Mouse (Mus musculus) thymus, postnatal 0 days (tissue): ENCODE measurements around the gene Ankrd12. TPM values are rescaled to one million over a fixed set of nuclear protein-coding genes. Genes with fewer than 3 reads are reported as not detected.
"Not testable (repeated sequence)": the region's sequence is repeated elsewhere in the genome, so short reads cannot be mapped to it uniquely, and the experiment has no call there.

Source experiments
- DNase-seq: peaks from one replicate; pipeline ENCODE4 v3.0.0-alpha.2; 2015; ENCODE audit warnings: low spot score
- polyA plus RNA-seq: library from polyadenylated mRNA; unstranded; fragments of >200 nt; fragmentation: Nextera tagmentation; extraction: Ambion mirVana; gene quantifications from 2 replicates; pipeline ENCODE4 v1.2.1, GENCODE M21; 2015

Ankrd12 gene
- polyA plus RNA-seq, 1 experiment from 2014 or later: 32.4 TPM

DNA sequence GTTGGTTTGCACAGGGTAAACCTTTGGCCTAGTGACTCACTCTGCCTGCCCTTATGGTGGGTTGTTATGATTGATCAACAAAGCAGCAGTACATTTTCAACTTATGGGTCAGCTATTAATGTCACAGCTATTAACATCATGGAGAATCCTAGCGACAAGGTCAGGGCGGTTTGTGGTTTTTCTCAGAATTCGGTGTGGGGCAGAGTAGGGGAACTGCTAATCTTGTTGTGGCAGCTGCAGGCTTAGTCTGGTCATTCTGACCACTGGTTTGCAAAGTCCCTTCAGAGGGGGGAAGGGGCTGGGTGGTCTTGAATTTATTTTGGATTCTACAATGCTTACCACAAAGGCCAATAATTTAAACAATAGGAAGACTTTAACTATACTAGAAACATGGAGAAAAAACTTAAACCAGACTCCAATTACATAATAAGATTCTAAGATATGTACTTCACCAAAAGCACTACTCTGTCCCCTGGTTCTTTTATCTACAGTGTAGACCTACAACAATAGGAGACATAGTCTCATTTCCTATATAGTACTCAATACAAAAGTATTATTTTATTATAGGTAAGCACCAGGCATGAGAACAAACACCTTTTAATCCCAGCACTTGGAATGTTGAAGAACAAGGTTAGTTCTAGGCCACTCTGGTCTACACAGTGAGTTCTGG is 88.6 kb downstream of the Ankrd12 start:
- no peak for DNase-seq

DNA sequence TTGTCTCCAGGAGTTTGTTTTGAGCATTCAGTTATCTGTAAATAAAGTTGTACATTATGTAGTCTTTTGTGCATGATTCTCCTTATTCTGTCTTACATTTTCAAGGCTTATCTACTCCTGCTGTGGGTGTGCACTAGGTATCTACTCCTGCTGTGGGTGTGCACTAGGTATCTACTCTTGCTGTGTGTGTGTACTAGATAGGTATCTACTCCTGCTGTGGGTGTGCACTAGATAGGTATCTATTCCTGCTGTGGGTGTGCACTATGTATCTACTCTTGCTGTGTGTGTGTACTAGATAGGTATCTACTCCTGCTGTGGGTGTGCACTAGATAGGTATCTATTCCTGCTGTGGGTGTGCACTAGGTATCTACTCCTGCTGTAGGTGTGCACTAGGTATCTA is 100.2 kb downstream of the Ankrd12 start:
- not testable (repeated sequence) for DNase-seq

DNA sequence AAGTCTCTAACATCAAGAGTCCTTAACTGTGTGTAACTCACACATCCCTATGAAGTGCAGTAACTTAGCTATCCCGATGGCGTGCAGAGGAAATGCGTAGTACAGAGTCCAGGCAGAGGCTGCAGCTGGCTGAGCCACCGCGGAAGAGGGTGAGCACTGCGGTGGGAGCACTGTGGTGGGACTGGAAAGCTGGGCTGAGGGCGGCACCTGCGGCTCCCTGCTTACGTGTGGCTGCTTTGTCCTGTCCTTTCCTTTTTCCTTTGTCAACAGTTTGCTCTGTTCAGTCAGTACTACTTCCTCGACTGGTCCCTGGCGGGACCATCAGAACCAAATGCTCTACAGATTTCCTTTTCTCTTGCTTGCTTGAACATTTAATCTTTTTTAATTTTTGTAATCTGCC is 109.1 kb downstream of the Ankrd12 start:
- DNase-seq: no peak

DNA sequence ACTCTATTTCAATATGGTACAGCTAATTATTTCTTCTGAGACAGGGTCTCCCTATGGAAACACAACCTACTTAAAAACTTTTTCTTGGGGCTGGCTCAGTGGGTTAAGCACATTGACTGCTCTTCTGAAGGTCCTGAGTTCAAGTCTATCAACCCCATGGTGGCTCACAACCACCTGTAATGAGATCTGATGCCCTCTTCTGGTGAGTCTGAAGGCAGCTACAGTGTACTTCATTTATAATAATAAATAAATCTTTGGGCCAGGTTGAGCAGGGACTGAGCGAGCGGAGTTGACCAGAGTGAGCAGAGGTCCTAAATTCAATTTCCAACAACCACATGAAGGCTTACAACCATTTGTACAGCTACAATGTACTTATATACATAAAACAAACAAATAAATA is 114.6 kb downstream of the Ankrd12 start:
- DNase-seq: no peak

DNA sequence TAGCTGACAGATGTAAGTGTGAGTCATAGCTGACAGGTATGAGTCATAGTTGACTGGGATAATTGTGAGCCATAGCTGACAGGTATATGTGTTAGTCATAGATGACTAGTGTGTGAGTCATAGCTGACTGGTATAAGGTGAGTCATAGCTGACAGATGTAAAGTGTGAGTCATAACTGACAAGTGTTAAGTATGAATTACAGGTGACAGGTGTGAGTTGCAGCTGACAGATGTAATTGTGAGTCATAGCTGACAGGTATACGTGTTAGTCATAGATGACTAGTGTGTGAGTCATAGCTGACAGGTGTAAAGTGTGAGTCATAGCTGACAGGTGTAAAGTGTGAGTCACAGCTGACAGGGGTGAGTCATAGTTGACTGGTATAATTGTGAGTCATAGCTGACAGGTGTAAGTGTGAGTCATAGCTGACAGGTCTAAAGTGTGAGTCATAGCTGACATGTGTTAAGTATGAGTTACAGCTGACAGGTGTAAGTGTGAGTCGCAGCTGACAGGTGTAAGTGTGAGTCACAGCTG is 115.2 kb downstream of the Ankrd12 start:
- no peak for DNase-seq

DNA sequence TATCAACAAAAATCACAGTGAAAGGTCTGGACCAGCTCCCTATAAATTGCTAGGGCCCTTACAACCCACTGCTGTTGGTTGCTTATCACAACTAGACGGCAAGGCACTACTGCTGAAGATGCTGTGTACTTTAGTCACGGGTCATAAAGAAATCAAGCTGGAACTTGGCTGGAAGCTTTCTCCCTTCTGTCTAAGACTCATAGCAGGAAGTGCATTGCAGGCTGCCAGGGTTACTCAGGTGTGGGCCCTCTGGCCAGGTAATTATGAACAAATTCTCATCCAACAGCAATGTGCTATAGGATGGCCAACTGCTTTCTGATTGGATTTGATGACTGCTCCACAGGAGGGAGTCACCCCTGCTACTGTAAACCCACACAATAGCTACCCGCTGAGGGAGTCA is 117.9 kb downstream of the Ankrd12 start:
- no peak for DNase-seq

DNA sequence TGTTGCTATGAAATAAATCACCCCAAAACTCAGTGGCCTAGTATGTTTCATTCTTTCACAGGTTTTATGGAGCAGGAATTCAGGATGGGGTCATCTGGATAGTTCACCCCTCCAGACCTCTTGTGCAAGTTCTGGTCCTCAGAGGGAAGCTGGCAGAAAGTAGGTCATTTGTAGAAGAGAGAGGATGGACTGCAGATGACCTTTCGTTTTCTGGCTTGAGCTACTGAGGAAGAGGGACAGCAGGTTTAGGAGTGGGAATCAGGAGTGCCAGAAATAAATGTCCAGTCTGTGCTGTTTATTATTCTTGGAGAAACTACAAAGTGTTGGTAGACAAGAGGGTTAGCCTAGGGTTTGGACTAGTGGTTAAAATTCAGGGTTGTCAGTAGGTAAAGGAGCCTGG is 118.5 kb downstream of the Ankrd12 start:
- DNase-seq: no peak

DNA sequence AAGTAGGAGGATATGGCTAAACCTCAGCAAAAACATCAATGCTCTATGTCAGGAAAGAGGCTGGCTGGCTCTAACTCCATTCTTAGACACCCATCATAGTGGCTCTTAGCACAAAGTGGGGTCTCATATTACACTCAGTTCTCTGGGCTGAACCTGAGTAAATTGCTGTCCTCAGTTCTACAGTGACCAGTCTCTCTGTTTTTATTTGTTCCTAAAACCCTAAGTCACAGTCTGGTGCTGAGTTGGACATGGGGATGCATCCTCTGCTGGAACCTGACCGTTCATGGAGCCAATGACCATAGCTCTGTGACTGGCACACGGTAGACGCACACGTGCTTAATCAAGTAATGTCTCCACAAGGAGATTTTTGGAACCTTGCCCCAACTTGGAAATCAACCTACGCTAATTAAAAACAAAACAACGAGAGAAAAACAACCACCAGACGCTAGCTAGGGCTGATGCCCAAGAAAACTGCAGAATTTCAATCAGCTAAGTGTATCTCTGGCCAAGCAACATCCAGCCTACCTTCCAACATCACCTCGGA is 119.0 kb downstream of the Ankrd12 start:
- DNase-seq: peak; percentile 71

DNA sequence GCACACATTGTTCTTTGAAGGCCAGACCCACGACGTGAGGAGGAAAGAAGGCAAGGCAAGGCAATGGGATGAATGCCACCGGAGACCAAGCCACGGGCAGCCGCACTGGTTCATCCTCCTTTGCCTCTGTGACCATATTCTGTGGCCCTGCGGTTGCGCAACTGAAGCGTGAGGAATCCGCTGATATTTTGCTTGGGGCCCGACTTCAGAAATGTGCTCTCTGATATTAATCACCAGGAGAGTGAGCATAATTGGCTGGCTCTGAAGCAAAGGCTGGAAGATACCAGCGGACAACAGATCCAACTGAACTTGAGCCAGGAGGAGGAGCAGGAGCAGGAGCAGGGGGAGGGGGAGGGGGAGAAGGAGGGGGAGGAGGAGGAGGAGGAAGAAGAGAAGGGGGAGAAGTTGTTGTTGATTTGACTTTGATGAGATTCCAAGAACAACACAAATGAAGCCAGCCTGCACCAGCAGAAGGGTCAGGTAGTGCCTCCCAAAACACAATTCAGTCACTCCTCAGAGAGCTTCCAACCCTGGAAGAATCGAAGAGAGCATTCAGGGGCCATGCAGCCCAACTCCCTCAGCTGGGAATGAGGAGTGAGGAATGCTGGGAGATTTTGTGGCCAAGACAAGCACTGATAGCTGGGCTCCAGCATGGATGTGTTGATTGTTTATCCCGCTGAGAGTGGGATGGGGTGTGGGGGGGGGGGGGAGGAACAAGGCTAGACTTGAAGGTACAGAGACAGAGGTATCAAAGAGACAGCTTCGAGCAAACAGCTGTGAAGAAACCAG is 119.7 kb downstream of the Ankrd12 start:
- no peak for DNase-seq

DNA sequence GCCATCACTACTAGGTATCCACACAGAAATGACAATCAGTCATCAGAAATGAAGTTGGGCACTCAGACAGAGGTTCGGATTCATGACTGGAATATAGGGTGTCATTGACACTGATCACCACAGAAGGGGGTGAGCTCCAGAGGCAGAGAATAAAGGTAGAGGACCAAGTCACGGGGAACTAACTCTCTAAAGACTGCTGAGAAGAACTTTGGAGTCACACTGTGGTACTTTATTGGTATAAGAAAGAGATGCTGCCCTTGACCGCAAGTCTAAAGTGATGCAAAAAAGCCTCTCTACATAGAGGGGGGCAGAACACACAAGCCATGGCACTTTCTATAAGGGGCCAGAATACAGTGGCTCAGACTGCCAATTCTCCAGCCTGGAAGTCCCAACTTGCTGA is 120.7 kb downstream of the Ankrd12 start:
- DNase-seq: no peak

DNA sequence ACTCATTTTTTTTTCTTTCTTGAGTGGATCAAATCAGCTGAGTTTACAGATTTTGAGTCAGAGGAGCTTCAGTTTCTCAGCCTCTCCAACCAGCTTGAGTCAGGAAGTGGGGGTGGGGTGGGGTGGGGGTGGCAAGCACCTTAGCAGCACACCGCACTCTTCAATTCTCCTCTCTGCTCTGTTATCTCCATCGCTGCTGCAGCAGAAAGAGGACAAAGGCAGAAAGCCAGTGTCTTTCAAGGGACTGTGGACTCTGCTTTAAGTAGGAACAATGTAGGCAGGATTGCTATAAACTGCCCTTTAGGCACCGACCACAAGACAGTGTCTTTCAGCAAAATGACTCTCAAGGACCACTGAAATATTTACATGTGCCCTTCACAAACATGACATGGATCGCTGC is 122.9 kb downstream of the Ankrd12 start:
- peak; percentile 61 for DNase-seq

DNA sequence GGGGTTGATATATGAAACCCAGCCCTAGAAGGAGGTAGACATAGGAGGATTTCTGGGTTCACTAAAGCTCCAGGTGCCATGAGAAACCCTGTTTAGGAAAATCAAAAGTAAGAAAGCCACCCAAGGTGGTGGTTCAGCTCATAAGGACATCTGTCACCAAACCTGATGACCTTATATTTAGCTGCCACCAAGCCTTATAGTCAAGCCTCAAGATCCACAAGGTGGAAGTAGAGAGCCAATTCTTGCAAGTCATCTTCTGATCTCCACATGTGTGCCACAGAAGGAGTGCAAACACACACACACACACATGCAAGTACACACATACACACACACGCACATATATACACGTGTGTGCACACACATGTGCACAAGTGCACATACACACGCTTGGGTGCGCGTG is 124.8 kb downstream of the Ankrd12 start:
- peak; percentile 66 for DNase-seq

DNA sequence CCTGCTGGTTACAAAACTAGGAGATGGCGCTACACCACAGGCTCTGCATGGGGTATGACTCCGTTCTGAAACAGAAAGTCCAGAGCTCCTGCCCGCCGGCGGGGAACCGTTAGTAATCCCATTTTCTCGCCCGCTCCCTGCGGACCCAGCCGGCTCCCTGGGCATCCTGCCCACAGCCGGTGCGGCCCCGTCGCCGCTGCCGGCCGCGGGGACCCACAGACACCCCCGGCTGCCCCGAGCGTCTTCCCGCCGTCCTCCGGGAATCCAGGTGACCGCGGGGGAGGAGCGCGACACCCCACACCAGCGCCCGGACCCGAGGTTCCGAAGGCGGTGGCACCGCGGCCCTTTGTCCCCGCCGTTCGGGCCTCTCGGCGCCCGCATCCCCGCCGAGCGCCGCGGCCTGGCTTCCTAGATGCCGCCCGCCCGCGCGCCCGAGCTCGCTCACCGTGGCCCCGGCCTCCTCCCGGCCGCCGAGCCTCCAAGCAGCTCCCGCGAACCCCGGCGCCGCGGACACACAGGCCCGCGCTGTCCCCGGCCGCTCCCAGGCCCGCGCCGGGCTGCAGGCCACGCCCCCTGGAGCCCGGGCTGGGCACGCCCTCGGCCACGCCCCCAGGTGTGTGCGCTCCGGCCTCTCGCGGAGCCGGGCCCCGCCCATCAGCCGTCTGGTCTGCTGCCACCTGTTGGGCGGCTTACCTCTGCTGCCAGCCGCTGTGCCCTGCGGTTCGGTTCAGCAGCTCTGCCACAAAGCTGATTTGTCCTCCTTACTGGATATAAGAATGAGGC is 126.1 kb downstream of the Ankrd12 start, which contains the start of gene Twsg1:
Gene Twsg1, minus strand, starts transcription at position 605 of the 783 bp plus-strand sequence.
- DNase-seq: peak; percentile 93

DNA sequence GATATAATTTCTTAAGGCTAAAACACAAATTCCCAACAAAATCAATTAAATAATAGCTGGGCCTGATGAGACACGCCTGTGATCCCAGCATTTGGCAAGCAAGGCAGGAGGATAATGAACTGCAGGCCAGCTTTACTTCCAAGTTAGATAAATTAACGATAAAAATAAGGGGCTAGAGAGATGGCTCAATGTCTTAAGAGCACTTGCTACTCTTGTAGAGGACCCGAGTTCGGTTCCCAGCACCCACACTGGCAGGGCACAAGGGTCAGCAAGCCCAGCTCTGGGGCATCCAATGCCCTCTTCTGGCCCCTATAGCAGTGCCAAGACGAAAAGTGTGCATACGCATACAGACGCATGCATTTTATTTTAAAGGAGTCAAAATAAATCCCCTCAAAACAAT is 126.7 kb downstream of the Ankrd12 start:
- no peak for DNase-seq

DNA sequence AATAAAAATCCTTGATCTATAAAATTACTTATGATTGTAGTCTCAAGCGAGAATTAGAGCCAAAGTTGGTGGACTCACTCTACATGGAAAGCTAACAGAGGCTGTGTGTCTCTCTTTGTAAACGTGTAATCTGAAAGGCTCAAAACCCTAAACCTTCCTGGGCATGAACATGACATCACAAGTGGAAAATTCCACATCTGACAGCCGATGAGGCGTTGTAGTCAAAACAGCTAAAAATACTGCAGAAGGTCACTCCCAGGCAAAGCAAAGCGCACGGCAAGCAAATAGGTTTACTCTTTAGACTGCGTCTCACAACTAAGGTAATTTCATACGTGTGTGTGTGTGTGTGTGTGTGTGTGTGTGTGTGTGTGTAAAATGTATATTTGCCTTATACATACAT is 129.6 kb downstream of the Ankrd12 start:
- no peak for DNase-seq

DNA sequence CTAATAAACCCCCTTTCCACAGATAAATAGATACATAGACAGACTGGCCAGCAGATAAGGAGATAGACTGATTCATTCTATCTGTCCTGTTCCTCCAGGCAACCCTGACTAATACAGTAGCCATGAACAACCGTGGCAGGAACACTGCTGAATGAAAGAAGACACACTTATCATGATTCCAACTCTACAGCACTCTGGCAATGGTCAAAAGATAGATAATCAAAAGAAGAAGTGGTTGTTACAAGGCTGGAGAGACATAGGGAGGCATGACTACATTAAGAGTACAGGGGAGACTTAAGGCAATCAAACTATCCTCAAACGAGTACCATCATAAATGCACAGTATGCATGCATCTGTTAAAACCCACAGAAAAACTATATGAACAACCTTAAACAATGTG is 131.5 kb downstream of the Ankrd12 start:
- DNase-seq: no peak

DNA sequence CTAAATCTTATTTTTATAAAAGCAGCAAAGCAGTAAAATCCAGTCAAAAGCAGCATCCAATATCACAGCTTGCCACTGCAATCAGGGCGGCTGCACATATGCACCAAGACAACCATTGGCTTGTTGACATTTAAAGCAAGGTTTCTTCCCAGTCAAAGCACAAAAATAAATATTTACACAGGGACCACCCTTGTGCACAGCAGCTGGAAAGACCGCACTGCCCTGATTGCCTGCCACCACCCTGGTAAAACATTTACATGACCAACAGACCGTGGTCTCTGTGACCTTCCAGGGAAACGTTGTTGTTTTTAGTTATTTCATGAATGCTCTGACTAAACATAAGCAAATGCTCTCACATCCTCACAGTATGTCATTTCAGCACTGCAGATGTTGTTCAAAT is 134.5 kb downstream of the Ankrd12 start:
- DNase-seq: no peak

DNA sequence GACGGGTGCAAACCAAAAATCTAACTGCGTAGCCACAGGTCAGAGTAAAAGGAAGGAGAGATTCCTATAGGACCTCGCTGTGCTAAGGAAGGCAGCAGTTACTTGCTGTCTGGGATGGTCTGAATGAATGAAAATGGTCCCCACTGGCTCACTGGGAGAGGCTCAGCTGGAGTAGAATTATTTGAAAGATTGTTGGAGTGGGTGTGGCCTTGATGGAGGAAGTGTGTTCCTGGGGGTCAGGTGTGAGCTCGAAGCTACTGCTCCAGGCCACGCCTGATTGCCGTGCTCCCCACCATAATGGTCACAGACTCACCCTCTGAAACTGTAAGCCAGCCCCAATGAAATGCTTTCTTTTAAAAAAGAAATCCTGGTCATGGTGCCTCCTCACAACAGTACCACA is 135.6 kb downstream of the Ankrd12 start:
- DNase-seq: no peak

DNA sequence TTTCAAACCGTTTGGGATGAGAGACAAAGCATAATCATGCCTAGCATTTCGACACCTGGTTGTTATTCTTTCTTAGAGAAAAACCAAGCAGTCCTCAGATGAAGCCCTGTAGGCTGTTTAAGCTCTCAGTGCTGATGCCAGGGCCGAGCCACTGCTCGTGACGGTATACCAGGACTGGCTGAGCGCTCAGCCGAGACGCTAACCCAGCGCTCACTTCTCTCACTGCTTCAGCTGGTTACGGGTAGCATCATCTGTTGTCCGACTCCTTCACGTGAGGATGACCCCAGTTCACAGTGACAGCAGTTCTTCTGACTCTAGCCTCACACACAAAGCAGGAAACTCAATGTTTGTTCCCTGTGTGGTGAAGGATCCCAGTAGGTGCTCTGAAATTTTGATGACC is 136.7 kb downstream of the Ankrd12 start:
- DNase-seq: no peak

DNA sequence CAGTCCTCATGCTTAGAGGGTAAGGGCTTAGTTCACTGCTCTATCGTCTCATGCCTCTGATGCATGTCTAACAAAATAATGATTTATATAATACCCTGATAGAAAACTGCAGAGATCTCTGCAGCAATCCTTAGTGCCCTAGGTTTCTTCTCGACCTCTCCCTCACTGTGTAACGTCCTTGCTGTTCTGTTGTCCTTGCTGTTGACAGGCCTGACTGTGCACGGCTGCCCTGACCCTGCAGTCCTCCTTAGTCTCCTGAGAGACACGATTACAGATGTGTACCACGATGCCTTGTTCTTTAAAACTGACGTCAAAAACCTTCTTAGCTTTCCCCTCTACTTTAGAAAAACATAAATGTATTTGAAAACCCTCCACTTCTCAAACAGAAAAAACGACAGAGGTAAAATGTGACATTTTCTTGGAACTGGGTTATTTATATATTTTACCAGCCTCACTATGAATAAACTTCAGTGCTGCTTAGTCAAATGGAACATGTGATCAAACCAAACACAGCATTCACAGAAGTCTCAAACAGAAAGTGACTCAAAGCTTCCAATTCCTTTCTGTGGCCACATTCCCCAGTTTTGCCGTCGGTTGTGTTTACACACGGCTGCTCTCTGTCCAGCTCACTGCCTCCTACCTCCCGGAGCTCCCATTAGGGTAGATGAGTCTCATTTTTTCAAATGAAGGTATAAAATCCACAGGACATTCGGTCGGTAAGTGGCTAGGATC is 137.3 kb downstream of the Ankrd12 start:
- DNase-seq: no peak

DNA sequence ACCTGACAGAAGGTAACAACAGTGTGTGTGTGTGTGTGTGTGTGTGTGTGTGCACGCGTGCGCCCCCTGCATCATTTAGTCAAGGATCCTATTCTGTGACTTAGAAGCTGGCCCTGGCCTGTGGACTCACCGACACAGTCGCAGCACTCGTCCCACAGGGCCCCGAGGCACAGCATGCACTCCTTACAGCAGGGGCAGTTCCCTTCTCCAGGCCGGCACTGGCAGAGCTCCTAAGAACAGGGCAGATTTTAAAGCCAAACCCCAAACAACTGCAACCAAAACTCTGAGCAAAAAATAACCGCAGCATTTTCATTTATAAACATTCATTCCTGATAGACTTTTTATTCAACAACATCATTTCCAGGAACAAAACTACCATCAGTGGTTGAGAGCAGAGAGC is 139.2 kb downstream of the Ankrd12 start:
- no peak for DNase-seq
